Mouse (Mus musculus): ENCODE data around the gene Cct7.

GRCm38 (mm10) chr6:85515941-85516340 lies 64.6 kb downstream of the Cct7 start:
- TF ChIP-seq CTCF (IDR thresholded peaks at IDR 0.05; ENCODE audit: extremely low read depth, insufficient read depth, low read length) (no peak), POLR2A (IDR thresholded peaks at IDR 0.05; ENCODE audit: extremely low read depth, insufficient read depth, low read length) (no peak)

All from cortical plate, adult 2 months (tissue).